Mouse (Mus musculus): ENCODE data around the gene Dusp2.
A peak's percentile ranks its signal among the peaks of the same experiment; 100 is the strongest.
"Not testable (repeated sequence)": the region's sequence is repeated elsewhere in the genome, so short reads cannot be mapped to it uniquely, and the experiment has no call there.

Dusp2 gene

GRCm38 (mm10) chr2:127335767-127336496 is at the start of gene Dusp2:
Dusp2 (plus strand) TSS chr2:127336159.
- peak; percentile 81 for DNase-seq

GRCm38 (mm10) chr2:127292250-127292649 is 43.7 kb upstream of the Dusp2 start:
- no peak for DNase-seq

GRCm38 (mm10) chr2:127297001-127297805 is 38.8 kb upstream of the Dusp2 start:
- DNase-seq, result no peak

- no peak for DNase-seq
These were observed 37.9 kb upstream of the Dusp2 start for GRCm38 (mm10) chr2:127298056-127298455.

GRCm38 (mm10) chr2:127300701-127301100 is 35.3 kb upstream of the Dusp2 start:
- DNase-seq, result no peak

- no peak for DNase-seq
These were observed 34.1 kb upstream of the Dusp2 start for GRCm38 (mm10) chr2:127301883-127302282.

GRCm38 (mm10) chr2:127304192-127304591 is 31.8 kb upstream of the Dusp2 start:
- not testable (repeated sequence) for DNase-seq

GRCm38 (mm10) chr2:127304609-127305210 is 31.2 kb upstream of the Dusp2 start:
- DNase-seq, result no peak

GRCm38 (mm10) chr2:127306123-127306522 is 29.8 kb upstream of the Dusp2 start:
- DNase-seq, result no peak

GRCm38 (mm10) chr2:127307179-127307578 is 28.8 kb upstream of the Dusp2 start:
- DNase-seq, result no peak

- DNase-seq, result no peak
These were observed 27.3 kb upstream of the Dusp2 start for GRCm38 (mm10) chr2:127308660-127309059.

GRCm38 (mm10) chr2:127310246-127310645 is 25.7 kb upstream of the Dusp2 start:
- DNase-seq, result no peak

- no peak for DNase-seq
These were observed 25.3 kb upstream of the Dusp2 start for GRCm38 (mm10) chr2:127310685-127311084.

- DNase-seq, result no peak
These were observed 24.8 kb upstream of the Dusp2 start for GRCm38 (mm10) chr2:127311193-127311592.

- no peak for DNase-seq
These were observed 23.2 kb upstream of the Dusp2 start for GRCm38 (mm10) chr2:127312801-127313200.

GRCm38 (mm10) chr2:127313878-127314277 is 22.1 kb upstream of the Dusp2 start:
- no peak for DNase-seq

GRCm38 (mm10) chr2:127314467-127315154 is 21.3 kb upstream of the Dusp2 start:
- peak; percentile 20 for DNase-seq

- no peak for DNase-seq
These were observed 20.8 kb upstream of the Dusp2 start for GRCm38 (mm10) chr2:127315155-127315470.

- DNase-seq, result no peak
These were observed 19.5 kb upstream of the Dusp2 start for GRCm38 (mm10) chr2:127316431-127316830.

- no peak for DNase-seq
These were observed 17.8 kb upstream of the Dusp2 start for GRCm38 (mm10) chr2:127318136-127318535.

- DNase-seq, result no peak
These were observed 16.9 kb upstream of the Dusp2 start for GRCm38 (mm10) chr2:127319071-127319470.

- no peak for DNase-seq
These were observed 13.2 kb upstream of the Dusp2 start for GRCm38 (mm10) chr2:127322671-127323285.

GRCm38 (mm10) chr2:127323667-127324066 is 12.3 kb upstream of the Dusp2 start:
- DNase-seq, result no peak
